Mouse (Mus musculus) embryonic stem cell, embryonic (primary cell): ENCODE measurements around the gene Olfr624.
"Not testable (repeated sequence)": the region's sequence is repeated elsewhere in the genome, so short reads cannot be mapped to it uniquely, and the experiment has no call there.

ENCODE experiments used
- CTCF ChIA-PET, 4 experiments: fragments of 300-600 bp in 2 of 4; fragments of 350-600 bp in 2 of 4; sonication (Branson Sonifier 250); formaldehyde crosslinking; loops; one replicate each; lab custom pipeline; 2022; ENCODE audit warnings: inconsistent platforms in 2 of 4; lab: Charles Lee
- POLR2A ChIA-PET, 4 experiments: fragments of 300-600 bp in 2 of 4; fragments of 350-600 bp in 2 of 4; sonication (Branson Sonifier 250); formaldehyde crosslinking; loops; one replicate each; lab custom pipeline; 2022; ENCODE audit warnings: antibody characterized with exemption in 4 of 4, inconsistent platforms in 1 of 4; lab: Charles Lee

The Olfr624 gene

DNA sequence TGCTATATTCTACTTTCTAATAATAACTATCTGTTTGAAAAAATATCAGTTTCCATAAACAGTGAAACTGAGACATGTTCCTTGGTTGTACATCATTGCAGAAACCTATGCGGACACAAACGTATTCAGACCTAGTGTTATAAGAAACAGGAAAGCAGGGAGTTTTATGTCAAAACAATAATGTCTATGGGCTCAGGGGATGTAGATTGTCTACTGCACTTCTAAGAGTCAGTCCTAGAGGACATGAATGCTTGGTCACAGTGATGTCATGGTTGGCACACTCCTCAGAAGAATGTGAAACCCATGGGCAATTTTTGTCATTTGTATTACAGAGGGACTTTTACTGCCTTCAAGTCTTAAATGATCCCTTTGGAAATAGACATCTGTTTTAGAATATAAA lies at the start of gene Olfr624:
Gene Olfr624, minus strand, starts transcription at position 101 of the 400 bp plus-strand sequence.
- POLR2A ChIA-PET, result no interaction called here
- CTCF ChIA-PET, result no interaction called here

DNA sequence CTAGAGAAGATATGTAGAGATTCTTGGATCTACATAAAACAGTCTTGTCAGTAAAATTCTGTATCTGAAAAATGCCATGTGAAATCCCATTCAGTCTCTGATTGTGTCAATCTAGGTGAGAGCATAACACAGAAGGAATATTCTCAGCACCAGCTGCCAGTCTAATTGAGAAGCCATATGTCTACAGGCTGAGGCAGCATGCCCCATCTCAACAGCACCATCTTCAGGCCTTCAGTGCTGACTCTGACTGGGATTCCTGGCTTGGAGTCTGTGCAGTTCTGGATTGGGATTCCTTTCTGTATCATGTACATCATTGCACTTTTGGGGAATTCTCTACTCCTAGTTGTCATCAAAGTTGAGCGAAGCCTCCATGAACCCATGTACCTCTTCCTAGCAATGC lies 45.4 kb upstream of the Olfr624 start:
- POLR2A ChIA-PET, CTCF ChIA-PET: not testable (repeated sequence)

DNA sequence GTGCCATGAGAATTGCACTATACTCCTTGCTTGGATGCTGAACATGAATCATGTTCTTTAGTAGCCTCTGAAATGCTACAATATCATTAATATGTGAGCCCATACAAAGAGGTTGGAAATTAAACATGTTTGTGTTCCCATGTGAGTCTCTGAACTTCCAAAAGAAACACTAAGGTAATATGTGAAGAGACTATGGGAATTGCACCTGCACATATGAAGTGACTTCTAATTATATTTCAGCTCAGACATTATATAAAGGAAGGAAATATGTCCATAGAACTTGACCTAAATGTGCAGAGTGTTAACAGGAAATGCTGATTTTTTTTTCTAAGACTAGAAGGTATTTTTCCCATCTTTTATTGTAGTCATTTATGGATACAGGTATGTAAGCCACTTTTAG lies 43.4 kb upstream of the Olfr624 start, which contains the start of gene Olfr243:
Gene Olfr243, plus strand, starts transcription at position 301 of the 400 bp plus-strand sequence.
- ChIA-PET CTCF (no interaction called here), POLR2A (no interaction called here)

DNA sequence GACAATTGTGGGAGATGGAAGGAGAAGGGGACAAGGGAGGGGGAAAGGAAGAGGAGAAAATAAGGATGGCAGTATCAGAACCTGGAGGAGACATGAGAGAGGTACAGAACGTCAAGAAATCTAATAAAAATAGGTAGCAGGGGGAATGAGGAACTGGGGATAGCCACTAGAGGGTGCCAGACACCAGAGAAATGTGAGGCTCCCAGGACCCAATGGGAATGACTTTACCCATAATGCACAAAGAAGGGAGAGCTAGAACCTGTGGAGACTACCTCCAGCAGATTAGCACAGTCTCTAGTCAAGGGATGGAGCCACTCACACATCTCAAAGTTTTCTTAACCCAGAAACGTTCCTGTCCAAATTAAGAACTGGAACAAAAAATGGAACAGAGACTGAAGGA lies 41.0 kb upstream of the Olfr624 start:
- POLR2A ChIA-PET, result no interaction called here

DNA sequence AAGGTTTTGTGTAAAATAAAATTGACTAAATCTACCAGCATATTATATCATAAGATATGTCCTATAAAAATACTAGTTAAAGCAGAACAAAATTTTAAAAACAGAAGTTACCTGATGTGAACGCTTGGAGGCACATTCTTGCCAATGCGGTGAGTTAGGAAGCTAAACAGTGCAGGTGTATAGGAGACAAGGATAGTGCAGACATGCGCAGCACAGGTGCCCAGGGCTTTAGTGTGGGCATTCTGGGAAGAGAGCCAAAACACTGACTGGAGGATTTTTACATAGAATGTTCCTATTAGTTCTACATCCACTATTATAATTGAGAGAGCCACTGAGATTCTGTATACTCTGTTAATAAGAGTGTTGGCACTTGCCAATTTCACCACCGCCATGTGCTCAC lies 28.5 kb upstream of the Olfr624 start:
- POLR2A ChIA-PET, result no interaction called here
- CTCF ChIA-PET, result no interaction called here

More for the DNA sequence above, 41.0 kb upstream of the Olfr624 start:
- CTCF ChIA-PET, result interaction anchor here in 1 of 4 experiments (1.0 kb wide), 1 partner anchor 95 kb away, joined by 4 read pairs; no protein-coding TSS in a partner anchor

DNA sequence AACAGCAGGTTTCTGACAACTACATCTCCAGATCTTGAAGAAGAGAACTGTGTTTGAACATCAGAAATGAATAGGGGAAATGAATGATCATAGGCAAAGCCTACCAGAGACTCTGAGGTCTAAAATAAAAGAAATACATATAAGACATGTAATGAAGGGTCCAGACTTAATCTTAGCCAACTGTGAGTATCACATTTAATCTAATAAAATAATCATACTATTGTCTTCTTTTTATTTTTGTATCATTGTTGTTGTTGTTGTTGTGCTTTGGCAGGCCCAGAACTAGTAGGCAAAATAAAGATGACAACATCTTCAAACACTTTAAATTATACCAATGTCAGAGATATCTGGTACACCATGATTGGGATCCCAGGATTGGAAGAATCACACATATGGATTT lies 11.4 kb upstream of the Olfr624 start, which contains the start of gene Olfr625-ps1:
Gene Olfr625-ps1, plus strand, starts transcription at position 301 of the 400 bp plus-strand sequence.
- POLR2A ChIA-PET, result no interaction called here

DNA sequence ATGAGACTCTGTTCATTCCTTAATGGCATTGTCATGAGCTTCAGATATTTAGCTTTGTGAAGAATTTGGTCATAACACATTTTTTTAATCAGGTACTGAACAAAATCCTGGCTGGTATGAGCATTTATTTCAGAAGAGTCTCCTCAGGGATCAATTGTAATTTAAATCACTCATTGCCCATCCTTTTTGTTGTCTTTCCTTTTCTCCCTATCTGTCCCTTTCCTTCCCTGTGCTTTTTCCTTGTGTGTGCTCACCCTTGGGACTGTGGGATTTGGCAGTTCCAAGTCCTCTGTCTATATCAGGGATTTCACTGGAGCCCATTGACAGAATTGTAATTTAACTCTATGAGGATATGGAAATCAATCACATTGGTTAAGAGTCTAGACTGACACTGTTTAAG lies 7.4 kb downstream of the Olfr624 start, which contains the start of gene Olfr623:
Gene Olfr623, minus strand, starts transcription at position 101 of the 400 bp plus-strand sequence.
- ChIA-PET POLR2A (no interaction called here), CTCF (no interaction called here)

More for the DNA sequence above, 11.4 kb upstream of the Olfr624 start, which contains the start of gene Olfr625-ps1:
- CTCF ChIA-PET, result no interaction called here

DNA sequence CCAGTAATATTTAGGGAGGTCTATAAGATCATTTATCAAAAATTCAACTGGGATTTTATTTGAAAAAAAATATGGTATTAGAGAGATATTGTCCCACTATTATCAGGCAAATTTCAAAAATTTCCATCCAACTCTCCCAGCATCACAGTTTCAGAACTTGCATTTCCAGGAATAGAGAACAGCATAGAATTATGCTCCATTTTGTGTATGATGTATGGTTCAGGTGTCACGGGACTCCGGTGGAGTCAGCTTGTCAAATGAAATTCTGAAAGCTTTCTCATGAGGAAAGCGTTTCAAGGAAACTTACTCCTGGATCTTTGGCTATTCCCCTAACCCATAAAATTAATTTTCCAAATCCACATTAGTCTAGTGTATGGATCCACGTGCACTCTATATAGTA lies 26.9 kb downstream of the Olfr624 start:
- POLR2A ChIA-PET, result no interaction called here
- CTCF ChIA-PET, result no interaction called here

DNA sequence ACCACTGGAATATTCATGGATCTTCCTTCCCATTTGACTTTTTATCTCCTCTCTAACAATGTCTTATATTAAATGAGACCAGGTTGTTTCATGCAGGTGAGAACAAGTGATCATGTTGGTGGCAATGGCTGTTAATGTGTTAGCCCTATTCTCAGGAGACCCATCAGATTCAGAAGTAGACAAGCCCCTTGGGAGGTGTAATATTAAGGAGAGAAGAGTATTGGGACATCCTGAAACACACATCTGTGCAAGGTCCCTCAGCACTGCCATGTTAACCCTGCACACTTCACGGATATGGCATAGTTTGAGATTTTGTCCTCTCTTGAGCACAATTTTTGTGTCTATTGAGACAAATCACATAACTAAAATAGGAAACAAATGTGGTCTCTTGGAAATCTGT lies 28.4 kb downstream of the Olfr624 start, which contains the start of gene Olfr622:
Gene Olfr622, minus strand, starts transcription at position 101 of the 400 bp plus-strand sequence.
- CTCF ChIA-PET, result no interaction called here

DNA sequence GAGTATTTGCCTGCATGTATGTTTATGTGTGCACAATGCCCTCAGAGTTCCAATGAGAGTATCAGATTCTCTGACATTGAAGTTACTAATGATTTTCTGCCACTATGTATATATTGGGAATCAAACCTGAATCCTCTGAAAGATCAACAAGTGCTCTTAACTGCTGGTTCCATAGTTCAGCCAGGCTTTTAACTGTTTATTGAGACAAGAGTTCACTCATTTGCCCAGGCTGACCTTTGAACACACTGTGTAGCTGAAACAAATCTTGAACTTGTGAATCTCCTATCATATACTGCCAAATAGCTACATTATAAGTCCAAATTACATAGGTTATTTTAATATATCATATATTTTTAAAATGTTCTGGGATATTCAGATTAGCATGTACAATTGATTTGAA lies 34.2 kb downstream of the Olfr624 start:
- POLR2A ChIA-PET, result no interaction called here
- CTCF ChIA-PET, result no interaction called here

More for the DNA sequence above, 28.4 kb downstream of the Olfr624 start, which contains the start of gene Olfr622:
- POLR2A ChIA-PET, result no interaction called here
